Mouse (Mus musculus): ENCODE results near the gene Otulin.

Otulin gene

GRCm38 (mm10) chr15:27658356-27658755 is 27.9 kb upstream of the Otulin start:
- intact Hi-C loops (cut with DNase I) = loop anchor here (5.0 to 10.0 kb wide), 3 partner anchors 59 to 524 kb away; no protein-coding TSS in a partner anchor

DNA sequence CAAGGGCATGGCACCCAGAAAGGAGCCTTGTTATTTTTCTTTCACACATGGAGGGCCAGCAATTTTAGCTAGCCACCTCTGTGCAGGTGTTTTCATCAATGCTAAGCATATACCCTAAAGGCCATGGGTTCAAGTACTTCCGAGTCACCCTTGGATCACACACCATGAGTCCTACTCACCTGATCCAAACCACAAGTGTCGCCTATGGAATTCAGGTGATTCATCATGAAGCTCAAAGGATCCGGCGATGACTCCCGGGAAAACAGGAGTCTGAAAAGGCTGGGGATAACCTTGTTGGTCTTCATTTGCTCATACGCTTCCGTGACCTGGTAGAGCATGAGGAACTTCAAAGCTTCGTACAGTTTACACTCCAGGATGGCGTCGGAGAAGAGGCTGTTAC is 27.4 kb upstream of the Otulin start:
- intact Hi-C loops (cut with DNase I) = loop anchor here (5.0 to 10.0 kb wide), 3 partner anchors 59 to 524 kb away; no protein-coding TSS in a partner anchor

- intact Hi-C loops (cut with DNase I) = loop anchor here (5.0 to 10.0 kb wide), 3 partner anchors 61 to 526 kb away; no protein-coding TSS in a partner anchor
Measured at GRCm38 (mm10) chr15:27656626-27657025, 26.1 kb upstream of the Otulin start.

GRCm38 (mm10) chr15:27655015-27655414 is 24.5 kb upstream of the Otulin start:
- intact Hi-C loops (cut with DNase I) = loop anchor here (5.0 to 10.0 kb wide), 3 partner anchors 62 to 527 kb away; no protein-coding TSS in a partner anchor

GRCm38 (mm10) chr15:27647686-27648085 is 17.2 kb upstream of the Otulin start:
- intact Hi-C loops (cut with DNase I) = no loop called here

GRCm38 (mm10) chr15:27646665-27647064 is 16.2 kb upstream of the Otulin start:
- intact Hi-C loops (cut with DNase I) = no loop called here

DNA sequence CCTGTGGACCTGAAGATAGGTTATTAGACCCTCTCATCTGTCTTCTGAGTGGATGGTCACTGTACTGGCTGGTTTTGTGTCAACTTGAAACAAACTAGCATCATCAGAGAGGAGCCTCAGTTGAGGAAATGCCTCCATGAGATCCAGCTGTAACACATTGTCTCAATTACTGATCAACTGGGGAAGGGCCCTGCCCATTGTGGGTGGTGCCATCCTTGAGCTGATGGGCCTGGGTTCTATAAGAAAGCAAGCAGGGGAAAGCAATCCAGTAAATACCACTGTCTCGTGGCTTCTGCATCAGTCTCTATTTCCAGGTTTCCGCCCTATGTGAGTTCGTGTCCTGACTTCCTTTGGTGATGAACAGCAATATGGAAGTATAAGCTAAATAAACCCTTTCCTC is 14.8 kb upstream of the Otulin start:
- intact Hi-C loops (cut with DNase I) = no loop called here

GRCm38 (mm10) chr15:27642895-27643294 is 12.4 kb upstream of the Otulin start:
- intact Hi-C loops (cut with DNase I) = loop anchor here (5.0 kb wide), 1 partner anchor 326 kb away; no protein-coding TSS in a partner anchor

DNA sequence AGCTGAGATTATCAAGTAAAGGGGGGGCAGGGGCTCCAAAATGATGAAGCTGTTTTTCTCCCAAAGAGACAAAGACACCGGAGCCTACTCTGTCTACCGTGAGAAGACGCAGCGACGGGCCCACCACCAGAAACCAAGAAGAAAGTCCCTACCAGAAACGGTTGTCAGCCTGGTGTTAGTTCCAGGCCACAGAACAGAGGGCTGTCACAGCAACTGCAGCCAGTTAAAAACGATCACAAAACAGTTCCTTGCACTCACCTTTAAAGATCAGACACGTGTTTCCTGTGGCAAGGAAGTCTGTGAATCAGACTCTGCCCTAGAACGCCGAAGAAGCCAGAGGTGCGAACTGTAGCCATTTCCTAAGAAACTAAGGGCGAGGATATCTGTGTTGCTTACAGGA is 10.7 kb upstream of the Otulin start:
- intact Hi-C loops (cut with DNase I) = loop anchor here (5.0 kb wide), 1 partner anchor 324 kb away; no protein-coding TSS in a partner anchor

DNA sequence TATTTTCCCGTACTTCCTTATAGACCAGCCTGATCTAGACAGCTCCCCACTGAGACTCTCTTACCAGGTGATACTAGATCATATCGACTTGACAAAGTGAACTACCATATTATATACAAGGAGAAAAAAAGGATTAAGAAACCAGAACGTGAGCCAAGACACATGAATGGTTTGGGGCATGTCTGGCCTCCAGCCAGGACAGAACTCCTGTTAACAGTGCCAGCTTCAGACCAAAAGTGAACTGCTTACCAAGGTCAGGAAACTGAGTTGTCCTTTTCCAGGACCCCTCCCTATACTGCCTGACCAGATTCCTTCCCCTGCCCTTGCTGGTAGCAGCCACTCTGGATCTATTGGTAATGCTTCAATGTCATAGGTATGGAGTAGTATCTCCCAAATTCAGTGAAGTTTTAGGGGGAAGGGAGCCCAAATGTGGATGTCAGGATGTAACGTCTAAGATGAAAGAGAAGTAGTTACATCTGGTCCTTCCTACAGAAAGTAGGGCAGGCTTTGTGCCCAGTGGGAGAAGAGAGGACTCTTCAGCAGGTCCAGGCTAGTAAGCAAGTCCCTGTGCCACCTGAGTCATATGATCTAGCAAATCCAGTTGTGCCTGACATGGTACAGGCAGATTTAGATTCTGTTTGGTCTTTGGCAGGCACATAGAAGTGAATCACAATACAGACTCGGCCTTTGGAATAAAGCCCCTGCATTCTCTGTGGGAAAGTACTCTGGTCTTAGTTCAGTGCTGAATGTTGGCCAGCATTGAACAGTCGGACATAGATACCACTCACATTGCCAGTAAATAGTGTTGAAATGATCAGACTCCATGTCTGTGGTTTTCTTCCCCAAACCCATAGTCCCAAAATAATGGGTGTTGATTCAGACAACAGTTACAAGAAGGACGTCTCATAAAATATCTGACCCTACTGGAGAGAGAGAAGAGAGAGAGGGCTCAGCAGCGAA is 3.7 kb upstream of the Otulin start:
- intact Hi-C loops (cut with DNase I) = no loop called here

- intact Hi-C loops (cut with DNase I) = no loop called here
Measured at GRCm38 (mm10) chr15:27629800-27630600, 493 bp downstream of the Otulin start.

- intact Hi-C loops (cut with DNase I) = no loop called here
Measured at GRCm38 (mm10) chr15:27629046-27629445, 1.4 kb downstream of the Otulin start.

- intact Hi-C loops (cut with DNase I) = no loop called here
Measured at GRCm38 (mm10) chr15:27627794-27628193, 2.7 kb downstream of the Otulin start.

DNA sequence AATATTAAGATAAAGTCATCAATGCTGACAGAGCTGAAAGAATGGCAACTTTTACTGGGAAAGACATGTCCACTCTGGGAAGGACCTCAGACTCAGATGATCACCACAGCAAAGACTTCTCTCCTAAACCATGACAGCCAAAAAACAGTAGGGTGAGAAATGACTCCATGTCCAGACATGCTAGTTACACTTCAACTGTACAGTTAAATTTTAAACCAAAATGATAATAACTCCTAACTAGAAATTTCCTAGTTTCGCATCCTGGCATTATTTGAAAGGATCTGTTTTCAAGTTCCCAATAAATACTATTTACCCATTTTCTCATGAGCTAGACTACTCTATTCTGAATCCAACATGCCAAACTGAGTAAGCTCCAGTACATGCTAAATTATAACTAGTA is 4.2 kb downstream of the Otulin start:
- intact Hi-C loops (cut with DNase I) = no loop called here

- intact Hi-C loops (cut with DNase I) = no loop called here
Measured at GRCm38 (mm10) chr15:27625890-27626255, 4.6 kb downstream of the Otulin start.

DNA sequence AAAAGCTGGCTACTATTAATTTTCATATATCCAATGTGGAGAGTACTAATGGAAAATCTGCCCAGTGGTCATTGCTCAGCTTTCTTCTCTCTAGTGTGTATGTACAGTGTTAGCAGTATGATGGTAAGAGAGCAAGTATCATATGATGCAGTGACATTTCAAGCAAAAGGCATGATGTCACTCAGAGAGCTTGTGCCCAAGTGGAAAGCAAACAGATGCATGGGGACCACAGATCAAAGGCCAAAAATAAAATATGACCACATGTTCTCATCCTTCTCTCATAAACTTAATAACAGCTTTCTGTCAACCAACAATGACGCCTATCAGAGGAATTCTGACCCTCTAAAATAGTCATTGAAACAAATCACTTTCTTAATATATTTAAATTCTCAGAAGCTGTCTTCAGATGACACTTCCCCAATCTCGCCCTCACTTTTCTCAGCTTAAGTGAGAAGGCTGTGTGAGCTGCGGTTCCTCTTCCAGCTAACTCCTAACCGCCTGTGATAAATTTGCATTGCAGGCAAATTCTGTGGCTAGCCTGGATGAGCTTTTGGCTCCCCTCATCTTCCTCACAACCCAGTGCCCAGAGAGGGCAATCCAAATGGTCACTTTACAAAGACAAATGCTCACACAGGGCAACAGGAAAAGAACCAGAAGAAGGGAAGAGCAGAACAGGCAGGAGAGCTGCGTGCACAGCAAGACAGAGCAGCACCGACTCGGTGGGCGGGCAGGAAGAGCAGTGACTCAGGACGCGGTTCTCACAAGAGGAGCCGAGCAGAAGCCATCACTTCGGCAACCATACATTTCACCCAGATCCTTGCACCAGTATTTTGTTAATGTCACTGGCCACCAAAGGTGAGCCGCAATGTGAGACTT is 5.2 kb downstream of the Otulin start:
- intact Hi-C loops (cut with DNase I) = no loop called here

DNA sequence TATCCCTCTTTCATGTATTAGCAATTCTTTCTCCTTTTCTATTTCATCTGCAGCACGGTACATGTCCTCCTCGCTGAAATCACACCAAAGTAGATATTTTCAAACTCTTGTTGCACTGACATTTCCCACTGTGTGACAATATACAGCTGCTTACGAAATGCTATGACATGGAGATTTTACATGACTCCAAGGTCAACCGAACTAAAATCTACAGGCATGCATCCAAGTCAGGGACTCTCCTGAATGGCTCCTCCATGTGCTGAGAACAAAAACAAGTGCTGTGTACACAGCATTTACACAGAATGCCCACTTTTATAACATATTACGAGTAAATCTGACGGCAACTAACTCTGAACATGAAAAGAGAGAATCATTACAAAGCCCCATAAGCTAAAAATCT is 7.2 kb downstream of the Otulin start:
- intact Hi-C loops (cut with DNase I) = no loop called here

DNA sequence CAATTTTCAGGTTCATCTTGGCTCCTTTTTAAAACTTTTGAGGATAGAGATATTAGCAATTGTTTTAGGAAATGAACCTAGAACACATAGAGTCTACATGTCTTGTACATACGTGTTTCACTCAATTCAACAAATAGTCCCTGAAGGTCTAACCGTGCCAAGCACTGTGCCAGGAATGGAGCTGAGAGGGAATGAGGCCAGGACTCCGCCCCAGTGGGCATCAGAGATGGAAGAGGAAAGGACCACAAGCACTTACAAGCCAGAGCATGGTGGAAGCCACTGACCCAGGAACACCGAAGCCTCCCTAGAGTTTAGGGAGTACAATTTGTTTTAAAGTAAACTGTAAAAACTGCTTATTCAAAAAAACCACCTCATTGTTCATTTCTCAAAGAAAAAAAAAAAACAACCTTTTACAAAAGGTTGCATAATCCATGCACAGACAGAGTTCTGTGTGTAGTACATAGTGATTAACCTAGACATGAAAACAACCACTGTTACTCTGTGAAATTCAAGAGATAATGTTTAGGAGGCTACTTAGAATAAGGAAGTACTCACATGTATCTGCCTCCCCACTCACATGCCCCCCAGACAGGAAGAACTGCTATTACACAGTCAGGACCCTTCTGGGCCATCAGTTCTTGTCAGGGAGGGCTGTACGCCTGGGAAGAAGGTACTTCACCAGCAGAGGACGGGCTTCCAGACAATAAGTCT is 9.9 kb downstream of the Otulin start:
- intact Hi-C loops (cut with DNase I) = no loop called here

GRCm38 (mm10) chr15:27619683-27620082 is 10.8 kb downstream of the Otulin start:
- intact Hi-C loops (cut with DNase I) = no loop called here
